Mouse (Mus musculus) heart, adult 11 months (tissue): ENCODE measurements around the gene Xxylt1.

ENCODE experiments used
- DNase-seq: peaks from one replicate; pipeline ENCODE4 v3.0.0; 2022

Xxylt1 gene

GRCm38 (mm10) chr16:31060714-31061113 lies 20.5 kb downstream of the Xxylt1 start:
- peak; percentile 88 for DNase-seq

GRCm38 (mm10) chr16:31060226-31060625 lies 21.0 kb downstream of the Xxylt1 start:
- DNase-seq: peak; percentile 92

- peak; percentile 85 for DNase-seq
Measured at GRCm38 (mm10) chr16:31059730-31060129, 21.5 kb downstream of the Xxylt1 start.

- peak; percentile 90 for DNase-seq
Measured at GRCm38 (mm10) chr16:31052812-31053211, 28.4 kb downstream of the Xxylt1 start.

- DNase-seq: peak; percentile 86
Measured at GRCm38 (mm10) chr16:31052177-31052726, 29.0 kb downstream of the Xxylt1 start.

- no peak for DNase-seq
Measured at GRCm38 (mm10) chr16:31050701-31051100, 30.5 kb downstream of the Xxylt1 start.

GRCm38 (mm10) chr16:31048194-31048593 lies 33.0 kb downstream of the Xxylt1 start:
- peak; percentile 88 for DNase-seq

GRCm38 (mm10) chr16:31047186-31047898 lies 33.9 kb downstream of the Xxylt1 start:
- peak; percentile 82 for DNase-seq

- DNase-seq: peak; percentile 88
Measured at GRCm38 (mm10) chr16:31046217-31046659, 35.0 kb downstream of the Xxylt1 start.

- no peak for DNase-seq
Measured at GRCm38 (mm10) chr16:31045211-31045610, 36.0 kb downstream of the Xxylt1 start.

- DNase-seq: peak; percentile 83
Measured at GRCm38 (mm10) chr16:31043136-31043535, 38.1 kb downstream of the Xxylt1 start.

- DNase-seq: peak; percentile 86
Measured at GRCm38 (mm10) chr16:31041566-31041965, 39.7 kb downstream of the Xxylt1 start.

- peak; percentile 89 for DNase-seq
Measured at GRCm38 (mm10) chr16:31039803-31040459, 41.3 kb downstream of the Xxylt1 start.

- no peak for DNase-seq
Measured at GRCm38 (mm10) chr16:31037431-31037830, 43.8 kb downstream of the Xxylt1 start.

- DNase-seq: peak; percentile 75
Measured at GRCm38 (mm10) chr16:31035651-31036245, 45.5 kb downstream of the Xxylt1 start.

- peak; percentile 79 for DNase-seq
Measured at GRCm38 (mm10) chr16:31035235-31035634, 46.0 kb downstream of the Xxylt1 start.

GRCm38 (mm10) chr16:31034051-31034450 lies 47.2 kb downstream of the Xxylt1 start:
- DNase-seq: peak; percentile 83

GRCm38 (mm10) chr16:31029739-31030485 lies 51.3 kb downstream of the Xxylt1 start:
- DNase-seq: peak; percentile 94

GRCm38 (mm10) chr16:31027675-31028074 lies 53.6 kb downstream of the Xxylt1 start:
- DNase-seq: peak; percentile 97

GRCm38 (mm10) chr16:31025516-31025915 lies 55.7 kb downstream of the Xxylt1 start:
- DNase-seq: no peak

GRCm38 (mm10) chr16:31024997-31025396 lies 56.2 kb downstream of the Xxylt1 start:
- peak; percentile 84 for DNase-seq

GRCm38 (mm10) chr16:31024221-31024620 lies 57.0 kb downstream of the Xxylt1 start:
- DNase-seq: peak; percentile 83

- peak; percentile 82 for DNase-seq
Measured at GRCm38 (mm10) chr16:31023803-31024202, 57.4 kb downstream of the Xxylt1 start.
